Mouse (Mus musculus) hindbrain, embryonic 10.5 days (tissue): Measurements from ENCODE around the gene H2-Q6. TPM values are rescaled to one million over a fixed set of nuclear protein-coding genes. Genes with fewer than 3 reads are reported as not detected.
"Not testable (repeated sequence)": the region's sequence is repeated elsewhere in the genome, so short reads cannot be mapped to it uniquely, and the experiment has no call there.

Source experiments
- DNase-seq: peaks from one replicate; pipeline ENCODE4 v3.0.0-alpha.2; 2017; ENCODE audit warnings: low spot score
- H3K27ac ChIP-seq: fragments of 300-500 bp; sonication (generic); 2 replicates; pipeline ENCODE4 v1.5.1; 2016; ENCODE audit warnings: mild to moderate bottlenecking, moderate library complexity
- H3K27me3 ChIP-seq: fragments of 300-500 bp; sonication (generic); 2 replicates; pipeline ENCODE4 v1.6.1; 2016; ENCODE audit warnings: mild to moderate bottlenecking; ENCODE audit not compliant: poor library complexity, insufficient read depth, severe bottlenecking
- H3K36me3 ChIP-seq: fragments of 300-500 bp; sonication (generic); 2 replicates; pipeline ENCODE4 v1.6.1; 2016; ENCODE audit warnings: mild to moderate bottlenecking, moderate library complexity
- H3K4me1 ChIP-seq: fragments of 300-500 bp; sonication (generic); replicated peaks from 2 replicates; pipeline ENCODE4 v1.6.1; 2016; ENCODE audit warnings: mild to moderate bottlenecking
- H3K4me3 ChIP-seq: fragments of 300-500 bp; sonication (generic); 2 replicates; pipeline ENCODE4 v1.5.1; 2016; ENCODE audit warnings: mild to moderate bottlenecking, moderate library complexity
- H3K9me3 ChIP-seq: fragments of 300-500 bp; sonication (generic); 2 replicates; pipeline ENCODE4 v1.6.1; 2016; ENCODE audit warnings: mild to moderate bottlenecking, moderate library complexity
- WGBS: fragments of 180-500 bp; shearing (Covaris S2); methylation state at CpG from one replicate; pipeline ENCODE4 v1.1.7; 2016; 5-methylcytosine and 5-hydroxymethylcytosine counted together
- polyA plus RNA-seq: library from polyadenylated mRNA; unstranded; fragments of >200 nt; fragmentation: Nextera tagmentation; extraction: Ambion mirVana; gene quantifications from 2 replicates; pipeline ENCODE4 v1.2.1, GENCODE M21; 2016

Gene H2-Q6
- polyA plus RNA-seq, result 0.90 and 1.4 TPM in 2 replicates

- peaks cover 54% of the 10 kb centered on the region for H3K27me3 ChIP-seq
- H3K4me1 ChIP-seq, result peaks cover 12% of the 10 kb centered on the region
- H3K9me3 ChIP-seq, H3K36me3 ChIP-seq: not testable (repeated sequence)
- 3% methylated on average over 59 of the region's 66 CpGs for WGBS
- peak; percentile 68 for DNase-seq
- H3K27ac ChIP-seq, result peak within 1 kb of the TSS; percentile 66; the same call in 1 of the 2 replicates
- H3K4me3 ChIP-seq, result peak within 1 kb of the TSS; percentile 50
These were observed at the start of gene H2-Q6 for GRCm38 (mm10) chr17:35424624-35425416. Gene H2-Q6, plus strand, starts transcription at chr17:35424850.

GRCm38 (mm10) chr17:35379369-35379728 is 45.3 kb upstream of the H2-Q6 start, which contains the start of gene H2-Q4:
Gene H2-Q4, plus strand, starts transcription at chr17:35379617.
- Histone ChIP-seq H3K27ac (peak within 1 kb of the TSS; percentile 85), H3K27me3 (peaks cover 36% of the 10 kb centered on the region)

DNA sequence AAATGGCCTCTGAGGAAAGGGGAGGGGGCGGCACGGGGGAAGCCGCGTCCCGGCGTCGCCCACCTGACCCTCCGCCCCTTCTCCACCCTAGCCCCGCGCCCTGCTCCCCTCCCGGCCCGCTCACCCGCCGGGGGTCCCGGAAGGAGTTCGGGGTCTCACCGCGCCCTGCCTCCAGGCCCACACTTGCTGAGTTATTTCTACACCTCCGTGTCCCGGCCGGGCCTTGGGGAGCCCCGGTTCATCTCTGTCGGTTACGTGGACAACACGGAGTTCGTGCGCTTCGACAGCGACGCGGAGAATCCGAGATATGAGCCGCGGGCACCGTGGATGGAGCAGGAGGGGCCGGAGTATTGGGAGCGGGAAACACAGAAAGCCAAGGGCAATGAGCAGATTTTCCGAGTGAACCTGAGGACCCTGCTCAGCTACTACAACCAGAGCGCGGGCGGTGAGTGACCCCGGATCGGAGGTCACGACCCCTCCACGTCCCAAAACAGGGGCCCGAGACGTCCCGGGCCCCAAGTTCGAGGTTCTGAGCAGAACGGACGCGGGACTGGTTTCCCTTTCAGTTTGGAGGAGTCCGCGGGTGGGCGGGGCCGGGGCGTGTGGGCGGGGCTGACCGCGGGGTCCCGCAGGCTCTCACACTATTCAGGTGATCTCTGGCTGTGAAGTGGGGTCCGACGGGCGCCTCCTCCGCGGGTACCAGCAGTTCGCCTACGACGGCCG is 44.8 kb upstream of the H2-Q6 start:
- H3K4me1 ChIP-seq, result peaks cover 14% of the 10 kb centered on the region
- 0 out of 2 replicates have a peak, but pooled peaks cover 2% of the 10 kb centered on the region for H3K36me3 ChIP-seq
- under 1% methylated on average over 70 of the region's 70 CpGs for WGBS
- H3K4me3 ChIP-seq, result peak overlapping the region; percentile 68
- no peak for DNase-seq
- H3K27ac ChIP-seq, result peak overlapping the region; percentile 85
- peaks cover 36% of the 10 kb centered on the region for H3K27me3 ChIP-seq
- H3K9me3 ChIP-seq, result peaks cover 13% of the 10 kb centered on the region

More at GRCm38 (mm10) chr17:35379369-35379728, 45.3 kb upstream of the H2-Q6 start, which contains the start of gene H2-Q4:
- DNase-seq, result peak; percentile 85
- under 1% methylated on average over 16 of the region's 16 CpGs for WGBS
- H3K9me3 ChIP-seq, result peaks cover 13% of the 10 kb centered on the region
- peak within 1 kb of the TSS; percentile 68 for H3K4me3 ChIP-seq
- H3K36me3 ChIP-seq, result 0 out of 2 replicates have a peak, but pooled peaks cover 2% of the 10 kb centered on the region
- H3K4me1 ChIP-seq, result peaks cover 14% of the 10 kb centered on the region

DNA sequence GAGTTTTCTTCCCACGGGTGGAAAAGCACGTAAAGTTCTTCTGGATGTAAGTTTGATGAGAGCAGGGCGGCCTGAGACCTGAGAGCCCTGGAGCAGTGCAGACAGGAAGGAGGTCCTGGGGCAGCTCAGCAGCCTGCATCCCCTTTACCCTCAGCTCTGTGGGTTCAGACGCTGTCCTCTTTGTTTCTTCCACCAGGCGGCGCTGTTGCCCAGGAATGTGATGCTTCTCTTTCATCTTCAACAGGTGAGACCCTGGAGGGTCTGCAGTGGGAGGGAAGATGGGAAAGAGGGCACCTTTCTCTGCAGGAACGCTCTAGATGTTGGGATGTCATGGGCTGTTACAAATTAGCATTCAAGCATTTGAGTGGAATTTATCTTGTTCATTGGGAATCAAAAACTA is 34.9 kb upstream of the H2-Q6 start:
- not testable (repeated sequence) for H3K4me3 ChIP-seq, H3K36me3 ChIP-seq, H3K9me3 ChIP-seq, H3K27ac ChIP-seq, H3K4me1 ChIP-seq
- peaks cover 24% of the 10 kb centered on the region for H3K27me3 ChIP-seq
- peak; percentile 50 for DNase-seq
- 5% methylated on average over 7 of the region's 7 CpGs for WGBS

GRCm38 (mm10) chr17:35392671-35393070 is 32.0 kb upstream of the H2-Q6 start:
- not testable (repeated sequence) for DNase-seq, H3K36me3 ChIP-seq, H3K4me3 ChIP-seq, H3K4me1 ChIP-seq, H3K9me3 ChIP-seq, H3K27ac ChIP-seq
- 67% methylated on average over 2 of the region's 2 CpGs for WGBS
- H3K27me3 ChIP-seq, result peaks cover 35% of the 10 kb centered on the region

DNA sequence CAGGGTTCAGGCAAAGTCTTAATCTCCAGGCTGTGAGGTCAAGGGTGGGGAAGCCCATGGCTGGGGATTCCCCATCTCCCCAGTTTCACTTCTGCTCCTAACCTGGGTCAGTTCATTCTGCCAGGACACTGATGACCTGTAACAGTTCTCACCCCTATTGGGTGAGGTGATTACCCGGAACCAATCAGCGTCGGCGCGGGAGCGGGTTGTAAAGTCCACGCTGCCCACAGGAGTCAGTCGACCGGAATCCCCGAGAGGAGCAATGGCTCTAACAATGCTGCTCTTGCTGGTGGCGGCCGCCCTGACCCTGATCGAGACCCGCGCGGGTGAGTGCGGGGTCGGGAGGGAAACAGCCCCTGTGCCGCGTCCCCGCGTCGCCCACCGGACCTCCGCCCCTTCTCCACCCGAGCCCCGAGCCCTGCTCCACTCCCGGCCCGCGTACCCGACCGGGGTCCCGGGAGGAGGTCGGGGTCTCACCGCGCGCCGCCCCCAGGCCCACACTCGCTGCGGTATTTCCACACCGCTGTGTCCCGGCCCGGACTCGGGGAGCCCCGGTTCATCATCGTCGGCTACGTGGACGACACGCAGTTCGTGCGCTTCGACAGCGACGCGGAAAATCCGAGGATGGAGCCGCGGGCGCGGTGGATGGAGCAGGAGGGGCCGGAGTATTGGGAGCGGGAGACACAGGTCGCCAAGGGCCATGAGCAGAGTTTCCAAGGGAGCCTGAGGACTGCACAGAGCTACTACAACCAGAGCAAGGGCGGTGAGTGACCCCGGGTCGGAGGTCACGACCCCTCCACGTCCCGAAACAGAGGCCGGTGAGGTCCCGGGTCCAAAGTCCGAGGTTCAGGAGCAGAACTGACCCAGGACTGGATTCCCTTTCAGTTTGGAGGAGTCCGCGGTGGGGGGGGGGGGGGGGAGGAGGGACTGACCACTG is 30.5 kb upstream of the H2-Q6 start:
- H3K4me1 ChIP-seq, H3K9me3 ChIP-seq, H3K27ac ChIP-seq, H3K36me3 ChIP-seq: not testable (repeated sequence)
- peak; percentile 10 for DNase-seq
- peaks cover 35% of the 10 kb centered on the region for H3K27me3 ChIP-seq
- 2% methylated on average over 60 of the region's 75 CpGs for WGBS
- H3K4me3 ChIP-seq, result peak overlapping the region; percentile 47

- H3K36me3 ChIP-seq, DNase-seq, H3K4me1 ChIP-seq, H3K27ac ChIP-seq, H3K4me3 ChIP-seq, H3K9me3 ChIP-seq: not testable (repeated sequence)
- H3K27me3 ChIP-seq, result peaks cover 28% of the 10 kb centered on the region
- 92% methylated on average over 2 of the region's 2 CpGs for WGBS
These were observed 27.7 kb upstream of the H2-Q6 start for GRCm38 (mm10) chr17:35396956-35397355.

DNA sequence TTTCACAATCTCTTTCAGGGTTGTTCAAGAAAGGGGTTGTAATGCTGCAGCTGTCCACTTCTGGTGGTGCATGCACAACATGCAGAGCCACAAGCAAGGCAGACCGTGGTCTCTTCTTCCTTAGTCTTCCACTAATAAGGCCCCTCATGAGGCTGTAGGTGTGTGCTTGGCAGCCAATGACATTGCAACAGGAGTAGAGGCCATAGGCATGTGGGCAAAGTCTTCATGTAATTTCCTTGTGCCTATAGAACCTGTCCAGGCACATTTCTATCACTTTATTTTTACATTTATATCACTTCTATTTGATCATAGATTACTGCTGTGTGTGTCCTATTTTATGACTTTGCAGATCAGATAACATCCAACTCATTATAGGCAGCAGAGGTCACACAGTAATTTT is 11.6 kb upstream of the H2-Q6 start:
- not testable (repeated sequence) for H3K9me3 ChIP-seq, H3K27ac ChIP-seq, H3K27me3 ChIP-seq, H3K36me3 ChIP-seq, DNase-seq, H3K4me3 ChIP-seq, H3K4me1 ChIP-seq
- WGBS, result no CpG with 5 or more reads among the region's 1 CpGs

DNA sequence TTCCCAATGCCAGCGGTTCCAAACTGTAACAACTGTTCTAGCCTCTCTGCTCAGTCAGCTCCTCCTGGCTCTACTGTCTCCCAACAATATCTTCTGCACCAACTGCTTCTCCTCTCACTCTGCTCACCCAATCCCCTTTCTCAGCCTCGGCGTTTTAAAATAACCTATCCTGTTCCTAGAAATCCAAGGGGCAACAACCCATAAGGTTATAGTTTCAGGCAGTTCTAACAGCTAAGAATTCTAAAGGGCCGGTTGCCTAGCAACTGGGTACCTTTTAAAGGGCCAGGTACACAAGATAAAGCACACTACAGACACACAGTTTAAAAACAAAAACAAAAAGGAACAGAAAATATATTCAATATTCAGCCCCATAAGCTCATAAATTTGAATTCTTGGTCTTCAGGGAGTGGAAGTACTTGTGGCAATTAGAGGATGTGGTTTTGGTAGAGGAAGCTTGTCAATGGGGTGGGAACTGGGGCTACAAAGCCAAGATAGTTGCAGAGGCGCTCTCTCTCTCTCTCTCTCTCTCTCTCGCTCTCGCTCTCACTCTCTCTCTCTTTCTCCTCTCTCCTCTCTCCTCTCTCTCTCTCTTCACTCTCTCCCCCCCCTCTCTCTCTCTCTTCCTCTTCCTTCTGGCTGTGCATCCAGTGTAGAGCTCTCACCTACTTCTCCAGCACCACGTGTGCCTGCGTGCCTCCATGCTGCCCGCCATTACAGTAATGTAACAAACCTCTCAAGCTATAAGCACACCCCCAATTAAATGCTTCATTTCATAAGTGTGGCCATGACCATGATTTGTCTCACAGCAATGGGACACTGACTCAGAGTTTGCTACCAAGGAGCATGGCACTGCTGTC is 9.1 kb upstream of the H2-Q6 start:
- H3K9me3 ChIP-seq, DNase-seq, H3K4me1 ChIP-seq, H3K27ac ChIP-seq, H3K4me3 ChIP-seq, H3K36me3 ChIP-seq: not testable (repeated sequence)
- H3K27me3 ChIP-seq, result 0 out of 2 replicates have a peak, but pooled peaks cover 13% of the 10 kb centered on the region
- 70% methylated on average over 3 of the region's 10 CpGs for WGBS

- Histone ChIP-seq H3K9me3 (0 out of 2 replicates have a peak, but pooled peaks cover 5% of the 10 kb centered on the region), H3K4me1 (0 out of 2 replicates have a peak, but pooled peaks cover 2% of the 10 kb centered on the region), H3K4me3 (no peak overlapping the region), H3K27ac (no peak overlapping the region), H3K27me3 (peaks cover 26% of the 10 kb centered on the region), H3K36me3 (no peaks in the 10 kb centered on the region)
- no peak for DNase-seq
- WGBS, result 84% methylated on average over 7 of the region's 7 CpGs
These were observed 5.9 kb upstream of the H2-Q6 start for GRCm38 (mm10) chr17:35418772-35419171.

DNA sequence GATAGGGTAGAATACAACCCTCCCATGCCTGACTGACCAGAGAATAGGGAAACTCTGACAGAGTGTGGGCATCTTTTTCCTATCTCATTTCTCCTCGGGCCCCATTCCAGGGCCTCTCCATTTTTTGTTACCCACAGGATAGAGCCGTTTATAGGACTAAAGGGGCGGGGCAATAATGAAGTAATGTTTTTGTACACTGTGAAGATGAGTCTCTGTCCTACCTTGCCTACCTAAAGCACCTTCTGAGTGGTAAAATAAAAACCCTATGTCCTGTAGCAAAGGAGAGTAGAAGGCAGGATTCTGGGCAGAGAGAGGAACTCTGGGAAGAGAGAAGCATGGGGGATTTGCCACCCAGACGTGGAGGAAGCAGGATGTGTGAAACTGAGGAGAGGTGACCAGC is 5.1 kb upstream of the H2-Q6 start:
- DNase-seq, H3K27ac ChIP-seq, H3K4me1 ChIP-seq, H3K36me3 ChIP-seq, H3K4me3 ChIP-seq, H3K9me3 ChIP-seq: not testable (repeated sequence)
- 78% methylated on average over 4 of the region's 4 CpGs for WGBS
- H3K27me3 ChIP-seq, result peaks cover 30% of the 10 kb centered on the region
